Mouse (Mus musculus) embryonic facial prominence, embryonic 13.5 days (tissue): Measurements from ENCODE around the gene Erv3. TPM values are rescaled to one million over a fixed set of nuclear protein-coding genes. Genes with fewer than 3 reads are reported as not detected.
A peak's percentile ranks its signal among the peaks of the same experiment; 100 is the strongest.

Source experiments
- ATAC-seq: fragments of 200-750 bp; cut with Nextera tagmentation; 2 replicates; pipeline ENCODE4 v1.8.0; 2017; ENCODE audit warnings: low read depth; ENCODE audit not compliant: insufficient number of reproducible peaks, insufficient read depth, low FRiP score, low TSS enrichment
- H3K27ac ChIP-seq: fragments of 300-500 bp; sonication (generic); 2 replicates; pipeline ENCODE4 v1.5.1; 2015; ENCODE audit warnings: moderate library complexity, mild to moderate bottlenecking, inconsistent platforms
- H3K27me3 ChIP-seq: fragments of 300-500 bp; sonication (generic); 2 replicates; pipeline ENCODE4 v1.6.1; 2015; ENCODE audit warnings: mild to moderate bottlenecking, inconsistent platforms
- H3K36me3 ChIP-seq: fragments of 300-500 bp; sonication (generic); 2 replicates; pipeline ENCODE4 v1.6.1; 2015; ENCODE audit warnings: mild to moderate bottlenecking, inconsistent platforms
- H3K4me1 ChIP-seq: fragments of 300-500 bp; sonication (generic); 2 replicates; pipeline ENCODE4 v1.6.1; 2015; ENCODE audit warnings: inconsistent platforms
- H3K4me2 ChIP-seq: fragments of 300-500 bp; sonication (generic); 2 replicates; pipeline ENCODE4 v1.6.1; 2015; ENCODE audit warnings: moderate library complexity, mild to moderate bottlenecking, inconsistent platforms
- H3K4me3 ChIP-seq: fragments of 300-500 bp; sonication (generic); 2 replicates; pipeline ENCODE4 v1.5.1; 2015; ENCODE audit warnings: mild to moderate bottlenecking, inconsistent platforms
- H3K9ac ChIP-seq: fragments of 300-500 bp; sonication (generic); 2 replicates; pipeline ENCODE4 v1.6.1; 2015; ENCODE audit warnings: mild to moderate bottlenecking, inconsistent platforms
- H3K9me3 ChIP-seq: fragments of 300-500 bp; sonication (generic); 2 replicates; pipeline ENCODE4 v1.6.1; 2016; ENCODE audit warnings: inconsistent platforms
- WGBS: fragments of 180-500 bp; shearing (Covaris S2); methylation state at CpG from one replicate; pipeline ENCODE4 v1.1.7; 2015; ENCODE audit warnings: mixed read lengths; 5-methylcytosine and 5-hydroxymethylcytosine counted together
- polyA plus RNA-seq: library from polyadenylated mRNA; unstranded; fragments of >200 nt; fragmentation: Nextera tagmentation; extraction: Ambion mirVana; gene quantifications from 2 replicates; pipeline ENCODE4 v1.2.1, GENCODE M21; 2015

The Erv3 gene
- polyA plus RNA-seq, 1 experiment from 2014 or later = not detected

GRCm38 (mm10) chr2:131820088-131820675 is 39.4 kb downstream of the Erv3 start:
- Histone ChIP-seq H3K4me3 (peak overlapping the region; percentile 26), H3K4me1 (peaks cover 21% of the 10 kb centered on the region), H3K27me3 (peaks cover 1% of the 10 kb centered on the region; the same call in 1 of the 2 replicates), H3K4me2 (peak overlapping the region; percentile 56), H3K27ac (no peak overlapping the region), H3K9ac (peak overlapping the region; percentile 44; the same call in 1 of the 2 replicates), H3K9me3 (no peaks in the 10 kb centered on the region), H3K36me3 (no peaks in the 10 kb centered on the region)
- WGBS = 22% methylated on average over 14 of the region's 14 CpGs
- ATAC-seq = no peak

- no peak overlapping the region for H3K9ac ChIP-seq
- 87% methylated on average over 10 of the region's 10 CpGs for WGBS
- H3K4me2 ChIP-seq = no peak overlapping the region
- no peaks in the 10 kb centered on the region for H3K36me3 ChIP-seq
- no peak overlapping the region for H3K4me3 ChIP-seq
- H3K9me3 ChIP-seq = no peaks in the 10 kb centered on the region
- H3K27me3 ChIP-seq = peaks cover 34% of the 10 kb centered on the region
- no peak overlapping the region for H3K27ac ChIP-seq
- H3K4me1 ChIP-seq = no peaks in the 10 kb centered on the region
- no peak for ATAC-seq
Measured at GRCm38 (mm10) chr2:131814327-131814726, 45.2 kb downstream of the Erv3 start.

GRCm38 (mm10) chr2:131813437-131813836 is 46.1 kb downstream of the Erv3 start:
- 68% methylated on average over 1 of the region's 1 CpGs for WGBS
- Histone ChIP-seq H3K4me1 (peaks cover 6% of the 10 kb centered on the region), H3K9ac (no peak overlapping the region), H3K27me3 (peaks cover 34% of the 10 kb centered on the region), H3K9me3 (no peaks in the 10 kb centered on the region), H3K36me3 (no peaks in the 10 kb centered on the region), H3K4me3 (no peak overlapping the region), H3K4me2 (no peak overlapping the region), H3K27ac (no peak overlapping the region)
- no peak for ATAC-seq

- 19% methylated on average over 23 of the region's 23 CpGs for WGBS
- no peak overlapping the region for H3K4me3 ChIP-seq
- H3K9ac ChIP-seq = no peak overlapping the region
- ATAC-seq = peak; percentile 81
- no peak overlapping the region for H3K4me2 ChIP-seq
- peaks cover 34% of the 10 kb centered on the region for H3K27me3 ChIP-seq
- no peak overlapping the region for H3K27ac ChIP-seq
- no peaks in the 10 kb centered on the region for H3K36me3 ChIP-seq
- H3K4me1 ChIP-seq = peaks cover 8% of the 10 kb centered on the region
- no peaks in the 10 kb centered on the region for H3K9me3 ChIP-seq
Measured at GRCm38 (mm10) chr2:131812480-131813137, 46.9 kb downstream of the Erv3 start.

GRCm38 (mm10) chr2:131811607-131812006 is 47.9 kb downstream of the Erv3 start:
- Histone ChIP-seq H3K9ac (no peak overlapping the region), H3K4me2 (no peak overlapping the region), H3K36me3 (no peaks in the 10 kb centered on the region), H3K27ac (no peak overlapping the region), H3K27me3 (peaks cover 34% of the 10 kb centered on the region), H3K4me3 (no peak overlapping the region), H3K4me1 (peaks cover 11% of the 10 kb centered on the region), H3K9me3 (no peaks in the 10 kb centered on the region)
- ATAC-seq = no peak
- 79% methylated on average over 2 of the region's 2 CpGs for WGBS

- Histone ChIP-seq H3K36me3 (no peaks in the 10 kb centered on the region), H3K27me3 (peaks cover 20% of the 10 kb centered on the region), H3K4me2 (no peak overlapping the region), H3K27ac (no peak overlapping the region), H3K9ac (no peak overlapping the region), H3K4me3 (no peak overlapping the region), H3K9me3 (no peaks in the 10 kb centered on the region), H3K4me1 (peaks cover 11% of the 10 kb centered on the region)
- 39% methylated on average over 7 of the region's 7 CpGs for WGBS
- ATAC-seq = no peak
Measured at GRCm38 (mm10) chr2:131808856-131809255, 50.7 kb downstream of the Erv3 start.

- H3K27me3 ChIP-seq = peaks cover 12% of the 10 kb centered on the region; the same call in 1 of the 2 replicates
- no peak for ATAC-seq
- 57% methylated on average over 11 of the region's 11 CpGs for WGBS
Measured at GRCm38 (mm10) chr2:131807660-131808059, 51.9 kb downstream of the Erv3 start.

GRCm38 (mm10) chr2:131806863-131807262 is 52.7 kb downstream of the Erv3 start:
- Histone ChIP-seq H3K9ac (no peak overlapping the region), H3K36me3 (no peaks in the 10 kb centered on the region), H3K4me1 (peaks cover 11% of the 10 kb centered on the region), H3K9me3 (no peaks in the 10 kb centered on the region), H3K4me3 (no peak overlapping the region), H3K27me3 (0 out of 2 replicates have a peak, but pooled peaks cover 4% of the 10 kb centered on the region), H3K4me2 (no peak overlapping the region), H3K27ac (no peak overlapping the region)
- no peak for ATAC-seq
- 38% methylated on average over 7 of the region's 7 CpGs for WGBS

More at GRCm38 (mm10) chr2:131807660-131808059, 51.9 kb downstream of the Erv3 start:
- Histone ChIP-seq H3K4me3 (no peak overlapping the region), H3K27ac (no peak overlapping the region), H3K4me1 (peaks cover 11% of the 10 kb centered on the region), H3K36me3 (no peaks in the 10 kb centered on the region), H3K9me3 (no peaks in the 10 kb centered on the region), H3K9ac (no peak overlapping the region), H3K4me2 (peak overlapping the region; percentile 26)

GRCm38 (mm10) chr2:131805306-131805705 is 54.2 kb downstream of the Erv3 start:
- ATAC-seq = no peak
- H3K27ac ChIP-seq = no peak overlapping the region

GRCm38 (mm10) chr2:131803801-131804200 is 55.7 kb downstream of the Erv3 start:
- 83% methylated on average over 3 of the region's 3 CpGs for WGBS
- no peaks in the 10 kb centered on the region for H3K36me3 ChIP-seq
- H3K9me3 ChIP-seq = no peaks in the 10 kb centered on the region
- no peaks in the 10 kb centered on the region for H3K27me3 ChIP-seq
- peaks cover 9% of the 10 kb centered on the region for H3K4me1 ChIP-seq
- H3K27ac ChIP-seq = no peak overlapping the region
- H3K4me3 ChIP-seq = no peak overlapping the region
- no peak overlapping the region for H3K4me2 ChIP-seq
- H3K9ac ChIP-seq = no peak overlapping the region
- no peak for ATAC-seq

More at GRCm38 (mm10) chr2:131805306-131805705, 54.2 kb downstream of the Erv3 start:
- Histone ChIP-seq H3K36me3 (no peaks in the 10 kb centered on the region), H3K27me3 (no peaks in the 10 kb centered on the region), H3K9ac (no peak overlapping the region), H3K4me2 (no peak overlapping the region), H3K4me3 (no peak overlapping the region), H3K4me1 (peaks cover 11% of the 10 kb centered on the region), H3K9me3 (no peaks in the 10 kb centered on the region)
- WGBS = 85% methylated on average over 1 of the region's 1 CpGs
